Mouse (Mus musculus) thymus, postnatal 0 days (tissue): ENCODE measurements around the gene Pibf1. TPM values are rescaled to one million over a fixed set of nuclear protein-coding genes. Genes with fewer than 3 reads are reported as not detected.

Source experiments
- DNase-seq: peaks from one replicate; pipeline ENCODE4 v3.0.0-alpha.2; 2015; ENCODE audit warnings: low spot score
- polyA plus RNA-seq: library from polyadenylated mRNA; unstranded; fragments of >200 nt; fragmentation: Nextera tagmentation; extraction: Ambion mirVana; gene quantifications from 2 replicates; pipeline ENCODE4 v1.2.1, GENCODE M21; 2015

The Pibf1 gene
- 13.9 and 14.2 TPM in 2 replicates for polyA plus RNA-seq

GRCm38 (mm10) chr14:99099267-99099966, at the start of gene Pibf1, which contains the start of gene Dis3:
Gene Pibf1 (plus strand): TSS chr14:99099424.
Gene Dis3 (minus strand): TSS chr14:99099770.
- DNase-seq: peak; percentile 99

- no peak for DNase-seq
Measured at GRCm38 (mm10) chr14:99058959-99059586, 40.2 kb upstream of the Pibf1 start.

- DNase-seq: no peak
Measured at GRCm38 (mm10) chr14:99060616-99061015, 38.6 kb upstream of the Pibf1 start.

GRCm38 (mm10) chr14:99063091-99063490, 36.1 kb upstream of the Pibf1 start:
- no peak for DNase-seq

GRCm38 (mm10) chr14:99071146-99071545, 28.1 kb upstream of the Pibf1 start:
- no peak for DNase-seq

GRCm38 (mm10) chr14:99088947-99089346, 10.3 kb upstream of the Pibf1 start:
- no peak for DNase-seq

GRCm38 (mm10) chr14:99099967-99100587, 853 bp downstream of the Pibf1 start:
- peak; percentile 35 for DNase-seq

- no peak for DNase-seq
Measured at GRCm38 (mm10) chr14:99103050-99103449, 3.8 kb downstream of the Pibf1 start.

- no peak for DNase-seq
Measured at GRCm38 (mm10) chr14:99104542-99105123, 5.4 kb downstream of the Pibf1 start.

- no peak for DNase-seq
Measured at GRCm38 (mm10) chr14:99106671-99107070, 7.4 kb downstream of the Pibf1 start.

GRCm38 (mm10) chr14:99107631-99108187, 8.5 kb downstream of the Pibf1 start:
- no peak for DNase-seq

GRCm38 (mm10) chr14:99108762-99109161, 9.5 kb downstream of the Pibf1 start:
- DNase-seq: no peak

GRCm38 (mm10) chr14:99117576-99117975, 18.4 kb downstream of the Pibf1 start:
- DNase-seq: no peak

GRCm38 (mm10) chr14:99121584-99122339, 22.5 kb downstream of the Pibf1 start:
- DNase-seq: no peak

- DNase-seq: no peak
Measured at GRCm38 (mm10) chr14:99124076-99124475, 24.9 kb downstream of the Pibf1 start.

GRCm38 (mm10) chr14:99126713-99127112, 27.5 kb downstream of the Pibf1 start:
- DNase-seq: no peak

GRCm38 (mm10) chr14:99127509-99127908, 28.3 kb downstream of the Pibf1 start:
- DNase-seq: no peak

- DNase-seq: no peak
Measured at GRCm38 (mm10) chr14:99129050-99129449, 29.8 kb downstream of the Pibf1 start.

- no peak for DNase-seq
Measured at GRCm38 (mm10) chr14:99134048-99134447, 34.8 kb downstream of the Pibf1 start.

GRCm38 (mm10) chr14:99135761-99136160, 36.5 kb downstream of the Pibf1 start:
- DNase-seq: no peak

- DNase-seq: no peak
Measured at GRCm38 (mm10) chr14:99136297-99136696, 37.1 kb downstream of the Pibf1 start.
